Mouse (Mus musculus): ENCODE measurements around the gene Cyb5r3.

Gene Cyb5r3

GRCm38 (mm10) chr15:83169772-83170722 is 2.3 kb downstream of the Cyb5r3 start:
- no peak for DNase-seq (ENCODE audit: low spot score)

DNA sequence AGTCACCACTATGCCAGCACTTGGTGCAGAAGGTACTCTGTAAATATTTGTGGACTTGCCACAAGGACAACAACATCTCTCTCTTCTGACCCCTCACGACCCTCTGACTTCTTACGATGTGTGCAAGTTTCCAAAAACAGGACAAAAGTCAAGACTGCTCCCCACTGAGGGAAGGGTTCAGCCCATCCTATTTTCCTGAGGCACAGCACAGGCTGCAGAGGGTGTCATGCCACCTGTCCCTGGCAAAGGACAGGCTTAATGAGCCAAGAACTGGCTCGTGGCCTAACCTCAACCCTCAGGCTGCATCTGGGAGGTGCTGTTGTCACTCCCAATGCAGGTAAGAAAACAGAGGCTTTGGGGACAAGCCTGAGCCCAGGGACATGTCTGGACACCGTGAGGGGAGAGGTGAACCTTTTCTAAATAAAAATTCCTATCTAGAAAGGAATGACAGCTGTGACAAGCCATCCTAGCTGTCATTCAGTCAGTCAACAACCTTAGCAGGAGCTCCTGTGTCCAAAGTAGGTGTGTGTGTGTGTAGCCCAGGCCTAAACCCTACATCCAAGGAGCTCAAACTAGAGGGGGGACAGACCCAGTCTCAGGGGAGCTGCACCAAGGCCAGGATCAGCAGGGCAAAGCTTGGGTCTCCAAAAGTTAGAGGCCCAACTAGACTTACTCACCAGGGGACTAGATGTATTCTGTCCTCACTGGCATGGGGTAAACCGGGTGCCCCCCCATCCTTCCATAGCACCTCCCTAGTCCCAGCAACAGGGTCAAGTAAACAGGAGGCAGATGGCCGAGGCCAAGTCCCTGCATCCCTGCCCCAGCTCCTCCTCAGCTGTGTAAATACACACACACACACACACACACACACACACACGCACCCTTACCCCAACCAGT is 3.3 kb downstream of the Cyb5r3 start:
- no peak for DNase-seq (ENCODE audit: low spot score)

DNA sequence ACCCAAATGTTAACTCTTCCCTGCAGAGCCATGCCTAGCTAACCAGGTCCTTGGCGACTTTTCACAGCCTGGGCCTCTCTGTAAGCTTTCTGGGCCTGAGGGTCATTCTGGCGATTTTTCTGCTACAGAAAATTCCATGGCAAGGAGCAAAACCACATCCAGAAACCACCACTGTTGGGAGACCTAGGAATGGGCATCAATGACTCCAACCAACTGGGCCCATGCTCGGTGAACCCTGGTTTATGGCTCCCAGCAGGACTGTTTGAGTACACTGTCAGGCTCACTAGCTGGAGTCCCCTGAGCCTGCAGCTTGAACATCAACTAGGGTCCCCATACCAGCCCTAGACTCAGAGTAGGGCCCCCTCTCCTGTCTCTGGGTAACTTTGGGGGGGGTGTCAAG is 4.1 kb downstream of the Cyb5r3 start:
- no peak for DNase-seq (ENCODE audit: low spot score)

DNA sequence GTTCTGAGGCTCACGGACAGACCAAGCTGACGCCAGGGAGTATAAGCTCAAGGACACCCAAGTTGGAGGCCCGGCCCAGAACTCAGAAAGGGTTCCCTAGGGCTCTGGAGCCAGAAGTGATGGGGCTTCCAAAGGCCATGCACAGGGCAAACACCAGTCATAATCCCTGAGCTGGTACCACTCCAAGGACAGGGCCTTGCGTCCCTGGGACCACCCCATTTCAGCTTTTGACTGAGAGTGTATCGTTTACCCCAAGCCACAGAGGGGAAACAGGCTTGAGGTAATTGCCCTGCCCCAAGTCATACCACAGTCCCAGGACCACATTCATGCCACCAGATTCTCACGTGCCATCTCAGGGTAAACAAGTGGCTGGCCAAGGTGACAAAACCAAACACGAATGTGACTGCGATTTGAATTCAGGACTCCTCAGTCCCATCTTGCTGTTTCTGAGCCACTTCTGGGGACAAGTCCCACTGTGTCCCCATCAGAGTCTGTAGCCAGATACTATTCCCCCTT is 4.8 kb downstream of the Cyb5r3 start:
- DNase-seq (ENCODE audit: low spot score): no peak

GRCm38 (mm10) chr15:83167126-83167525 is 5.3 kb downstream of the Cyb5r3 start:
- no peak for DNase-seq (ENCODE audit: low spot score)

- no peak for DNase-seq (ENCODE audit: low spot score)
These were observed 5.8 kb downstream of the Cyb5r3 start for GRCm38 (mm10) chr15:83166642-83167041.

- no peak for DNase-seq (ENCODE audit: low spot score)
These were observed 6.7 kb downstream of the Cyb5r3 start for GRCm38 (mm10) chr15:83165526-83166315.

DNA sequence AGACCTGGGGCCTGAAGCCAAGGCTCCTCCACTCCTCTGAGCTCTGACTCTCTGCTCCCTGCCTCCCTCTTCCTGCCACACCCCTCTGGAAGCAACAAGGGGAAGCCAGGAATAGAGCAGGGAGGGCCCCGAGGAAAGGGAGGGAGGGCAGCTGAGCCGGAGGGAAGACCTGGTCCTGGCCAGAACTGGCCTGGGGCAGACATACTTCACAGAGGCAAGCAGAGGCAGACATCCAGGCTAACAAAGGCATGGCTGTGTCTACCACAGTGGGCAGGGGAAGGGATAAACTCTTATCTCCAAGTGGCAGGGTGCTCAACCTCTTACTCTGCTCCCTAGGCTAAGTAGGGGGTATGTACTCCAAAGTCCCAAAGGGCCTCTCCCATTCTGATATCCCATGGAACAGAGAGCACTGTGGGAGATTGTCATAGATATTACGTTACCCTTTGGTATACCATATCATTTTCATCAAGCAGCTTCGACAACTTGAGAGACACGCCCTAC is 7.4 kb downstream of the Cyb5r3 start:
- DNase-seq (ENCODE audit: low spot score): no peak

DNA sequence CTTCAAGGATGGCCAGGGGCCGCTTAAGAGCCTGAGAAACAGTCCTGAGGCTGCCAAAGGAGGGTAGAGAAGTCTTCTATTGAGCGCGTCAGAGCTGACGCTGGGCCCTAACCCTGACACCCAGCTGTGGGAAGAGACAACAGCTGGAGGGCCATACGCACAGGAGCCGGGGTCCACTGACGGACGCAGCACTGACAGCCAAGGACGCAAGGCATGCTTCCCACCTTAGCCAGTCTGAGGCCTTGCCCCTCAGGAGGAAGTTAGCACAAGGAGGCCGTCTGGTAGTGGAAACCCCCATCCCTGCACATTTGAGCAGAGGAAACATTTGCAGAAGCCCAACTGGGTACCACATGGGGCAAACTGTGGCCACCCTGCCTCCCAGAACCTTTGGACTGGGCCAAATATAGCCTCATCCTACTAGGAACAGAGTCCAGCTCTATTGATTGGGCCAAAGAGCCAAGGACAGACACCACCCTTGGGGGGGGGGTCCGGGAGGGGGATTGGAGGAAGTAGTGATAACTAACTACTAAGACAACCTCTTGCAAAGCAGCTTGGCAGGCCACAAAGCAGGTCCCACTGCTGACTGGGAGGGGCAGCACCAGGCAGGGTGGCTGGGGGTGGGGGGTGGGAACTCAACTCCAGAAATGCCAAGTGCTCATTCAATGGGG is 9.4 kb downstream of the Cyb5r3 start:
- no peak for DNase-seq (ENCODE audit: low spot score)

DNA sequence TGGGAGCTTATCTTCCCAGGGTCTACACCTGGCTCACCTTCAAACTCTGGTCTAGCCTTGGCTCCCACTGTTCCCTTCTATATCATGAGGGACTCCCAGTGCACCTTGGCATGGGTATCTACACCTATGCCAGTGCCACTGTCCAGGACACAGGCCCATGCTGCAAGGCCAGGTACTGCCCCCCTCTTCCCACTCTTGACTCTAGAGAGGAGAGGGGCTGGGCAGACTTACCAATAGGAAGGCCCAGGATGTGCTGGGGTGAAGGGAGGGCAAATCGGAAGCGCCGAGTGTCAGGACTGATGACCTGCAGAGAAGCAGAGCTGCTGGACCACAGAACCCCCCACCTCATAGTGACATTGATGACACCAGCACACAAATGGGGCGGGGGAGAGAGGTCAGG is 10.4 kb downstream of the Cyb5r3 start:
- no peak for DNase-seq (ENCODE audit: low spot score)

- no peak for DNase-seq (ENCODE audit: low spot score)
These were observed 11.2 kb downstream of the Cyb5r3 start for GRCm38 (mm10) chr15:83161062-83161748.

DNA sequence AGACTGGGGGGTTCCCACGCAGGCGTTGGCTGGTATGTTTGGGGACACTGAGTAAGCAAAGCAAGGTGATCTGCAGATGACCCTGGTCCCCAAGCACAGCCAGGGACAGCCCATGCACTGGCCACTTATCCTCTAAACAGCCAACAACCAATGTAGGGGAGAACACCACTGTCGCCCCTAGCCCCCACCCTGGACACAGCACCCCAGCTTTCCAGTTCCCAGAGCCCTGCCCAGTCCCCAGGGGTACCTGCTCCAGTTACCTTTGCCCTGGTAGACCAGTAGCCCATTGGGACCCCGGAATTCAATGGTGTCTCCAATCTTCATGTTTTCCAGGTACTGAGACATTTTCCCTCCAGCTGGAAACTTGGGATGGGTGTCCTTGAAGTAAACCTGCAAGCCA is 11.8 kb downstream of the Cyb5r3 start:
- DNase-seq (ENCODE audit: low spot score): no peak

- DNase-seq (ENCODE audit: low spot score): no peak
These were observed 12.6 kb downstream of the Cyb5r3 start for GRCm38 (mm10) chr15:83159823-83160222.

DNA sequence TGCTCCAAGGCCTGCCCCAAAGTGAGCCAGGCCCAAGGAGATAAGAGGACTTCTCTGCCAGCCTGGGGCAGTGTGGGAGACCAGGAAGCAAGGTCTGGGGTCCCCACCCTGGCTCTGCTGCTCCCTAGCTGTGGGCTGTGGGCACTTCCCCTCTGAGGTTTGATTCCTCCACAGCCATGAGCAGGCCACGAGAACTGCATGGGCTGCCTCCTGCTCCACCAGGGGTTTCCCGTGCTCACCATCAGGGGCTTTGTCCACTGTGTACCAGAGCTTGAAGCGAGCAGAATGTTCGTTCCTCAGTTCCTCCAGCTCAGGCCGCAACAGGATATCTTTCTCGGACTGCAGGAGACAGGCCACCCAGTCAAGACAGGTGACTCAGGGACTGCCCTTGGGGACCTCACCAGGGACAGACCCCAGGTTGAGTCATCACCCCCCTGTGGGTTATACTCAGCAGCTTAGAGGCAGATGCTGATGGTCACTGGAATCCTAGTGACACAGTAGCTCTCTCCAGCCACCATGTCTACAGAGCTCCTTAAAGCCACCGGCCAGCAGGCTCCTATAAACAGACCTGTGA is 13.7 kb downstream of the Cyb5r3 start:
- no peak for DNase-seq (ENCODE audit: low spot score)

- no peak for DNase-seq (ENCODE audit: low spot score)
These were observed 14.7 kb downstream of the Cyb5r3 start for GRCm38 (mm10) chr15:83157667-83158064.

- peak; percentile 36 for DNase-seq (ENCODE audit: low spot score)
These were observed 15.3 kb downstream of the Cyb5r3 start for GRCm38 (mm10) chr15:83156929-83157666.

DNA sequence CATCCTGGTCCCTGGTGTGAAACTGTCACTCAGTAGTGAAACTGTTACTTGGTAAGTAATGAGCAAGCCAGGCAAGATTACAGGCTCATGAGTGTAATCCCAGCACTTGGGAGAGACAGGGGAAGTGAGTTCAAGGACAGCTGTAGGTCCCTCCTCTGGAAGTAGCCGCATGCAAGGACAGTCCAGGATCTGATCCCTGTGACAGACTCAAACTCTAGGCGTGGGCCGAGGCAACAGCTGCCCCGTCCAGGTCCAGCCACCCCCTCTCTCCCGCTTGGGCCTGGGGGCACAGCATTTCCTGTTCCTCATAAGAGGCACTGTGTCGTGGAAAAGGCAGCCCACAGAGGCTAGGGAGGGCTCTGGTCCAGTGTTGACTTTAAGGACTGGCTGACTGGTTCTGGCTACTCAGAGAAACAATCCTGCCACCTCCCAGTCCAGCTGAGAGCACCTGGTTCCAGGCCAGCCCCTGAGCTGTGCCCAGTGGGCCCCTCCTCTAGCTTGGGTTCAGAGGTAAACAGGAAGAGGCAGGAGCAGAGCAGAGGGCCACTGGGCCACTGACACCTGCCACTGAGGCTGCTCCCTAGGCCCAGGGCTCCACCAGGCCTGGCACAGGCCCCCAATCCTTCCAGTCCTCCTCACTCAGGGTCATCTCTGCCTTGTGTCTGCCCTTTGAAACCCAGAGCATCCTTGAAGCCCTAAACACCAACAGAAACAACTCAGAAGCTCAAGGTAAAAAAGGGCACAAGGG is 16.5 kb downstream of the Cyb5r3 start:
- DNase-seq (ENCODE audit: low spot score): no peak

DNA sequence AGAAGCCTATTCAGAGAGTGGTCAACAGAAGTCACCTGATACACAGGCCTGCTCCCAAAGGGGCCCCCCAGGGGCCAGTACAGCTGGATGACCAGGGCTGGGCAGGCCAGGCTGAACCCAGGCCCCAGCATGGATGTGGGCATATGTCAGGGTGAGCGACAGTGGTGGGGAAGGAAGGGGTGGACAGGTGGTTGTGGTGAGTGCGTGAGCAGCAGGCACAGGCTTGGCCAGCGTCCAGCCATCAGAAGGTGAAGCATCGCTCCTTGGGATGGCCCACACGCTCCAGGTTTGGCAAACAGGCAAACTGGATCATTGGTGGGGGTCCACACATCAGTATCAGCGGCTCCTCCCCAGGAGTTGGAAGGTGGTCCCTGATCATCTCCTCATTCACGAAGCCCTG is 18.1 kb downstream of the Cyb5r3 start:
- no peak for DNase-seq (ENCODE audit: low spot score)

DNA sequence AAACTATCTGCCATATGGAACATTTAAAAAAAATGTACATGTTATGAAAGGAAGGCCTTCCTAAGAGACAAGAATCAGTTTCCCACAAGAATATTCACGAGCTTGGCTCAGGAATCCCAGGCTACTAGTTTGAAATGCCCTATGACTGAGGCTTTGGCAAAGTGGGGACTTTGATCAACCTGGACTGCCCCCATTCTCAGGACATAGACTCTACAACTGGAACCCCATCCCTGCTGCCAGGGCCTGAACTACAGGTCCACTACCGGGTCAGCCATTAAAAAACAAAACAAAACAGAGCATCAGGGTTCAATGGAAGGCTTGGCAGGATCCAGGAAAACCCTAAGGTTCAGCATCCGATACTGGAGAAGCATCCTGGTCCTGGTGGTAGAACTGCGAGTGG is 21.7 kb downstream of the Cyb5r3 start:
- no peak for DNase-seq (ENCODE audit: low spot score)
